Mouse (Mus musculus) T-helper 17 cell (primary cell): ENCODE measurements around the gene Rptor.

Experiments
- in situ Hi-C, 2 experiments: fragments of 300-600 bp; cut with MboI, MseI; formaldehyde crosslinking; loops; 1 replicate in 1 of 2; 2 replicates in 1 of 2; pipeline ENCODE4 v1.15.1; 2025; ENCODE audit warnings: high pct_unique_total_duplicates in 2 of 2

Rptor gene

DNA sequence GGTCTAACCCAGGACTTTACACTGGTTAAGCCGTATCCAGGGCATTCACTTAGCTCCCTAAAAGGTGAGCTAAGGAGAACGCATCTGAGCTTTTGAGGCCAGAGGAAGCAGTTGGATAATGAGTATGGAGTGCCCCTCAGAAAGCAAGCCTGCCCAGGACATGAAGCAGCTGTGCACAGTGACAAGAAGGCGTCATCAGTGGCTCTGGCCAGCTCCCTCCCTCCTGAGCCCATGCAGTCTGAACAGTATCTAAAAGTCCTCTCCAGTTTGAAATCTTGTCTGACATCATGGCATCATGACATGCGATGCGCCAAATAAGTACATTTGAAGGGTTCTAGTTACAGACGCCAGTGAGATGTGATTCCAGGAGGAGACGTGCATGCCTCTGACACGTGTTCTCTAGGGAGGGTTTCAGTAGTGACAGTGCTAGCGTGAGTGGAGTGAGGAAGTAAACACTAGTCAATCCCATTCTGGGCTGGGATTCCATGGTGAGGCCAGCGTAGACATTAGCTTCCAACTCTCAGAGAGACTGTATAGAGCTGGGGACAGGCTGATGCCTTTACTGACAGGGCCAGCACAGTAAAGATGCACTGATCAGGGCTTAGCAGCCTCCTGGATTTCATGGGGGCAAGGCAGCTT is 202.5 kb downstream of the Rptor start:
- in situ Hi-C loops, result loop anchor here (10.0 kb wide), 2 partner anchors 640 to 1850 kb away; partner anchors contain the start of gene Tspan10 (in 1 of the 2)

DNA sequence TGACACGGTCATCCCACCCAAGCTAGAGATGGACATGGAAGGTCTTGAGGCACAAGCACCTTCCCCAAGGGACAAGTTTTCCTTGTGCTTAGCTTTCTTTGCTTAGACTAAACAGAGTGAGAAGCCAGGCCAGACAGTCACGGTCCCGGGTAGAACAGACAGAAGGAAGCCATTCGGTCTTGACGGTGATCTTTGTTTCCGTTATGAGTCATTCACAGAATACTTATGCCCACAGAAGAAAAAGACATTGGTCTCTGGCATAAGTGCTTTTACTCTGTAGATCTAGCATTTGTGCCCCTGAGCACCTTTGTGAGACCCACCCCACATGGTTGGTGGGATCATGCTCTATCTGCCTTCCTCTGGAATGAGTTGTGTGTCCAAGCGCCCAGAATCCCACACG is 203.8 kb downstream of the Rptor start:
- in situ Hi-C loops, result loop anchor here (10.0 kb wide), 2 partner anchors 638 to 1848 kb away; partner anchors contain the start of gene Tspan10 (in 1 of the 2)

DNA sequence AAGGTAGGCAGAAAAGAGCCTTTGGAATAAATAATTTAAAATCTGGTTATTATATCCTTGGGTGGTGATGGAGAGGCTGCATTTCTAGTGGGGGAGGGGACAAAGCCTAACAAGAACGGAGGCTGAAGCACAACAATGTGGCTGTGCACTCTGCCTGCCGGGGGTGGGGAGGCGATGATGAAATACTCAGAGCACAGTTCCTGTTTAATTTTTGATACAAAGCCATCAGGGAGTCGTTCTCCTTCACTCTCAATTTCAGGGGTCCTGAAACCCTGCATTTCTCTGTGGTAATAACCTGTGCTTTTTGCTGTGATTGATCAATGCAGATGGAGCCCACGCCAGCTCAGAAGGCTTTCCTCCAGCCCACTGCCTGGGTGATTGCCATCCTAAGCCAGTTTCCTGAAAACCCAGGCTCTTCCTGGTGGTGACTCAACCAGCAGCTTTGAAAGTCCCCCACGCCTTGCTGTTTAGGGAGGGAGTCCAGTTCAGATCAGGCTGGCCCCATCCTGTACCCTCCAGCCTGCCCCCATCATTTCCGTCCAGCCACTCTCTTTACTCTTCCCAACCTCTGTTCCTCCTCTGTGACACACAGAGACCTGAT is 204.8 kb downstream of the Rptor start:
- in situ Hi-C loops, result loop anchor here (10.0 kb wide), 2 partner anchors 637 to 1847 kb away; partner anchors contain the start of gene Tspan10 (in 1 of the 2)

DNA sequence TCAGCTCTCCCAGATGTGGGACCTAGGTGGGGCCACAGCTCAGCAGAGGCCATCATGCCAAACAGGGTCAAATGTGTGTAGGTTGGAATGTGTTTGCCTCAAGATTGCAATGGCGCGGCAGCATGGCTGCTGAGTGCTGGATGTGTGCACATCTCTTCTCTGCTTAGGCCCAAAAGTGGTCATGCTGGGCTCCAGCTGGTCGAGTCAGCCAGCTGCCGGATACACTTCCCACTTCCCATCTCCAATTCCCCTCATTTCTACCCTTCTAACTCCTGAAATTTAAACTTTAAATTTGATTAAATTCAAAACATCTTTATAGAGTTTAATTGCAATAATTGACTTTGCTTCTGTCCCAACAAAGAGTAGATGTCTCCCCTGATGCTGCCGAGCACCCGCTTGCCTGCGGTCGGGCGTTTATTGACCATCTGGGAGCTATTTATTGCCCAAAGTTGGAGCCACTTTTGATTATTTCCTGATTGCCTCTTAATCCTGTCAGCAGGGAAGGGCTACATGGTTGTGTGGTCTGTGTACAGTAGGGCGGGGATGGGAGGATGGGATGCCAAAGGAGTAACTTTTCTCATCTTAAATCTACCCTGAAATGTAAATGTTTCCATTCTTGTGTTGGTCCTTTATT is 206.1 kb downstream of the Rptor start:
- in situ Hi-C loops, result loop anchor here (10.0 kb wide), 2 partner anchors 636 to 1846 kb away; partner anchors contain the start of gene Tspan10 (in 1 of the 2)

DNA sequence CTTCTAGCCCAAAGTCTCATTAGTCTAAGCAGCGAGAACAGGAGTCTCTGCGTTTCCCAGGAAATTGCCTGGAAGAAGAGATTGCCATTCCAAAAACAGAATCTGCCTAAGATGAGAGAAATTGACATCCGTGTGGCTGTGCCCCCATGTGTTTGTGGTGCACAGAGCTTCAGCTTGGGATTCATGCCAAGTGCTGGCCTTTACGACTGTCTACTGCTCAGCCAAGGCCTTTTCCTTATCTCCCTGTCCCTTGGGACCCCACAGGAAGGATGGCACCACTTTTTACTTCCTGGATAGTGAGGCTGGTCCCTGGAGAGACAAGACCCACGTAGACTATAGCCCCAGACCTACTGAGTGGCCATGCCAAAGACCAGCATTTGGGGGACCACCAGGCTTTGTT is 206.6 kb downstream of the Rptor start:
- in situ Hi-C loops, result loop anchor here (10.0 kb wide), 2 partner anchors 635 to 1845 kb away; partner anchors contain the start of gene Tspan10 (in 1 of the 2)

DNA sequence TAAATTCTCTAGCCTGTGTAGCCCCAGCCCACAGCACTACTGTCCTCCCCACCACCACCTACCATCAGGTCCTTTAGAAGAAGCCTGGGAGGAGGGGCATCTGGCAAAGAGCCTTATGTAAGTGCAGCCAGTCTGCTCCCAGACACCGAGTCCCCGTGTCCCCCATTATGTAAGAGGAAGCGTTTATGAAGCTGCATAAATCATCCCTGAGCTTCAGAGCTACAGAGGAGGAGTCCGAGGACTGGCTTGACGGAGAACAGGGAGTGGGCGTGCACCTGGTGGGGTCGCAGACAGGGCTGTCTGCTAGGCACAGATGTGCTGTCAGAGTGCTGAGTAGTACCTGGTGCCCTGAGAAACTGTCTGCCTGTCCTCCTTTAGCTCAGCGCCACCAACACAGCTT is 208.3 kb downstream of the Rptor start:
- in situ Hi-C loops, result loop anchor here in 1 of 2 experiments (10.0 kb wide), 1 partner anchor 1274 kb away; the partner anchor contains the start of gene Sectm1a

DNA sequence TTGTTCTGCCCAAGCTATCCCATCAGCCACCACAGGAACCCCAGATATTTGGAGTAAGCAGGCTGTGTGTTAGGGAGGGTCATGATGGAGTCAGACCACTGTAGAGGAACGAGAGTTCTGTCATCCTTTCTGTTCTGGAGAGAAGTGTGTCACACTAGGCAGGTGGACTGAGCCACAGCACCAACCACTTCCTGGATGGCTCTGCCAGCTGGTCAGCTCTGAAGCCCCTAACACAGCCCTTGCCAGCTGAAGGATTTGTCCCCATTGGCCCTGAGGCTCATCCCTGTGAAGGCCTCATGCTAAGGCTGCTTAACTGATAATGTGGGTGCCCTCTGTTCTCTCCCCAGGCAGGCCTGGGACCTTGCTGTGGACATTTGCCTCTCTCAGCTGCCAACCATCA is 208.9 kb downstream of the Rptor start:
- in situ Hi-C loops, result loop anchor here in 1 of 2 experiments (10.0 kb wide), 1 partner anchor 1273 kb away; the partner anchor contains the start of gene Sectm1a

DNA sequence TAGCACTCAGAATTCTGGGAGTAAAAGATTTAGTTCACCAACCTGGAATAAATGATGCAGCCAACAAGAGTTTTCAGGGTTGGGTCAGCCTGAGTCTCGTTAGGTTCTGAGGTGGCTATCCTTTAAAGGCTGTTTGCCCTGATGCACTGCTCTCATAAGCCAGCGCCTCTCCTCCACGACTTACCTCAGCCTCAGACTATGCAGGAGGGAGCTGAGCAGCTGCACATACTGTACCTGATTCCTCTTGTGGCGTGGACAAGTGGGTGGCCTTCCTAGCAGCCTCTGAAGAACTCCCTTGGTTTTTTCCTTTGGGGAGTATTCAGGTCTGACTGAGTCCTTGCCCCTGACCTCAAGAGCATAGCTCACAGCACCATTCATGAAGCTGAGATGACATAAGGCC is 209.4 kb downstream of the Rptor start:
- in situ Hi-C loops, result loop anchor here in 1 of 2 experiments (10.0 kb wide), 1 partner anchor 1273 kb away; the partner anchor contains the start of gene Sectm1a

DNA sequence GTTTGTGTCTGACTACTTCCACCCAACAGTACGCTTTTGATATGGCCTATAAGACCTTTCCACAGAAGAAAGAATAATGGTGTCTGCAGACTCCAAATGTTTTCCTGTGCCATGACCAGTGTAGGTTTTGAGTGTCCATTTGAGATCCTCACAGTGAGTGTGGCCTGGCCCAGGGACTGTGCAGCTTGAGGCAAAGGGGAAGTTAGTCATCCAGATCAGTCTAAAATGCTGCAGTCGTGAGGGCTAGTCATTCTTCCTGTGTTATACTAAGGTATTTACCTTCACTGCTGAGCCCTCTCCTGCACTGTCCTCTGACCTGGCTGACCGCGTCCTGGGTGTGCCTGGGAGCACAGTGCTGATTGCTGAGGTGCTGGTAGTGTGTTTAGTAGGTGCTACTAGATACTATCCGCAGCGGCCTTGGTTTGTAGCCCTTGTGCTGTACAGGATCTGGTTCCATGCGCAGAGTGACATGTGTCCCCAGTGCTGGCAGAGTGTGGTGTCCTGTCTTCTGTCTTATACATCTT is 211.4 kb downstream of the Rptor start:
- in situ Hi-C loops, result loop anchor here in 1 of 2 experiments (10.0 kb wide), 1 partner anchor 1271 kb away; the partner anchor contains the start of gene Sectm1a

DNA sequence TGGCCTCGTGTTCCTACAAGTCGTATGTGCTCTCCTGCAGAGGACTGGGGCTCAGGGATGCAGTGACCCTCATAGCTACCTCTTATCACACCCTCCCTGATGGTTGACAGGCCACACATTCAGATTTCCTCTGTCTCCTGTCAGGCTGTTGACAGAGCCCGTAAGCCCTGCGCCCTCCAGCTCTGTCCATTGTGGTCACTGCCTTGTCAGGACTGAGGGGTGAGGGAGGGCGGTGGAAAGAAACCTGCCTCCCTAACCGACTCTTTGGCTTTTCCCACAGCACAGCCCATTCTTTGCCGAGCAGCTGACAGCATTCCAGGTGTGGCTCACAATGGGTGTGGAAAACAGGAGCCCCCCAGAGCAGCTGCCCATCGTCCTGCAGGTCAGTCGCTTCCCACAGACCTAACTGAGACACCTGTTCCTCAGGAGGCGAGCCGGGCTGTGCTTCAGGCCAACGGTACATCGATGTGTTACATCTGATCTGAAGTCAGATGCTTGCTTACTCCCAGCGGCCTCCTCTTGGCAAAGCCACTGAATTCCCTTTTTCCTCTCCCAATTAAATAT is 214.2 kb downstream of the Rptor start:
- in situ Hi-C loops, result loop anchor here in 1 of 2 experiments (10.0 kb wide), 1 partner anchor 1268 kb away; the partner anchor contains the start of gene Sectm1a

DNA sequence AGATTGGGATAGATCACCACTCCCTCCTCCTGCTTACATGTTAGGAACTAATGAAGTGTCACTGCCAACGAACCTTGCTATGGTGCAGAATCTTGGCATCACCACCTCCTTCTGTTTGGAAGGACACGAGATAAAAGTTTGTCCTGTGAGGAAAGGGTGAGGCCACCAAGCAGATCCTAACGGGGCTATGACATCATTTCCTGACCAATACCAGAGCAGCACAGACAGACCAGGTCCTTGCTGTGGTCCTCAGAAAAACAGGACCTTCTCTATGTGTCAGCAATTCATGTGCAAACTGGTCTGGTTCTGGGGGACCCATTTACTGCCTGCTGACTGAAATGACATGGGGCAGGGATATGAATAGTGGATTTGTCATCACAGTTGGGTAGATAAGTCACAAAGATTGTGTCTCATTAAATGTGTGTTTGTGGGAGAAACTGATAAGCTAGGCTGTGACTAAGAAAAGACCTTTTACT is 214.7 kb downstream of the Rptor start:
- in situ Hi-C loops, result loop anchor here in 1 of 2 experiments (10.0 kb wide), 1 partner anchor 1267 kb away; the partner anchor contains the start of gene Sectm1a

DNA sequence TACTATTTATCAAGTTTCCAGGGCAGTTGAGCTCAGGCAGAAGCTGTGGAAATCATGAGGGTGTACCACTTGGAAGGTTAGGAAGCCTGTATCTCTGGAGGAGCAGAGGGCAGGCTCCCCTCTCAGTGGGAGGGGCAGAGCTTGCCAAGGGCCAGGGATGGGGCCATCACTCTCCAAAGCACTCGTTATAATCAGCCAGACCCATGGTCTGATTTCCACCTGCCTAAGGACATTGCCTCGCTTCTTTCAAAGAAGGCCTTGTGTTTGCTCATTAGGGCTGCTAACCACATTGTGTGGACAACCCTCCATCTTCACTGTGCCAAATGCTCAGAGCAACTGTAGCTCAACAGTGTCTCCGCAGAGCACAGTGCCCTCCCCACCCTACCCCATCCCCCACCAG is 215.2 kb downstream of the Rptor start:
- in situ Hi-C loops, result loop anchor here in 1 of 2 experiments (10.0 kb wide), 1 partner anchor 1267 kb away; the partner anchor contains the start of gene Sectm1a

DNA sequence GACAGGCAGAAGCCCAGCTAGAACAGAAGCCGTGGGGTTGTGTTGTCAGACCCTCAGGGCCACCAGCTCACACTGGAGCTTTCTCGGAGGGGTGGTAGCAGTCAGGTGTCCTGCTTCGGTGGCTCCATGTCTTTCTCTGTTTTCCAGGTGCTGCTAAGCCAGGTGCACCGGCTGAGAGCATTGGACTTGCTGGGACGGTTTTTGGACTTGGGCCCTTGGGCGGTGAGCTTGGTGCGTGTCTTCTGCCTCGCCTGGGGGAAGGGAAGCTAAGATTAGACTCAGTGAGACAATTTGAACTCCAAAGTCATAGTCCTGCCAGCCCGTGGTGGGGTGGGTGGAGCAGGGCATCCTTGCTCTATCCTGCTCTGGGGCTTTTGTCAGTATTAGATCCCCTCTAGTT is 218.8 kb downstream of the Rptor start:
- in situ Hi-C loops, result no loop called here

DNA sequence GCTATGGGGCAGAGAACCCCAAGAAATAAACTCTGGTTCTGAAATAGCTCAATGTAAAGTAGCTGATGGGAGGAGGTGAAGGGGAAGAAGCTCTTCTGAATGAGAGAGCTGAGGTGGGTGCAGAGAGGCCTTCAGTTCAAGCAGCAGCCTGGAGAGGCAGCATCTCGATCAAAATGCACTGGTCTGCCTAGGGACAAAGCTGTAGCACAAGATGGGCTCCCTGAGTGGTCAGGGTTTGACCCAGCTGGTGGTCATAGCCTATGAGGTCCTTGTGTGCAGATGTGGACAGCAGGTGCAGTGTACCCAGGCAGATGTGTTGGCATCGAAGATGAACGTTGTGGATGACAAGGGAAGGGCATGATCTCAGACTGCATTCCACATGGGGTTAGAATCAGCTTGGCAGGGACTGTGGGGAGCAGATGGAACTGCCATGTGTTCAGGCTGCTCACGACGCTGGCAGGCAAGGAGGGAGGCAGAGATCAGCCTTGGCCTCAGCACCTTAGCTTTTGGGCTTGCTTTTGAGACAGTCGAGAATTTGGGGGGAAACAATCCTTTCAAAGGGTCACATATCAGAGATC is 221.5 kb downstream of the Rptor start:
- in situ Hi-C loops, result no loop called here

DNA sequence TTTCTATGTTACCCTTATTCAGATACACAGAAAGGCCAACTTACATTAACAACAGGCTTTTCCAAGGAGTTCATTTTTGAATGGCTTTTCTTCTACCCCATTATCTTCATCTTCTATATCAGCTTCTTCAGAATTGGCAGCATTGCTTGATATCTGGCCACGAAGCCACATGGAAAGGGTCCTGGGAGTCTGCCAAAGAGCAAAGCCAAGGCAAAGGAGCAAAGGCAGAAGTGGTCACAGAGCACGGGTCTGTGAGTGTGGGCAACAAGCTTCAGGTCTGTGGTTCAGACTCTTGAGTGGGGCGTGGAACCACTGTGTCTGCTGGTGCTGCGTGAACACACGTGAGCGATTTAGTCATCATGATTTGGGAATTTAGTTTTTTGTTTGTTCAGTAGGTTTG is 223.1 kb downstream of the Rptor start:
- in situ Hi-C loops, result no loop called here

DNA sequence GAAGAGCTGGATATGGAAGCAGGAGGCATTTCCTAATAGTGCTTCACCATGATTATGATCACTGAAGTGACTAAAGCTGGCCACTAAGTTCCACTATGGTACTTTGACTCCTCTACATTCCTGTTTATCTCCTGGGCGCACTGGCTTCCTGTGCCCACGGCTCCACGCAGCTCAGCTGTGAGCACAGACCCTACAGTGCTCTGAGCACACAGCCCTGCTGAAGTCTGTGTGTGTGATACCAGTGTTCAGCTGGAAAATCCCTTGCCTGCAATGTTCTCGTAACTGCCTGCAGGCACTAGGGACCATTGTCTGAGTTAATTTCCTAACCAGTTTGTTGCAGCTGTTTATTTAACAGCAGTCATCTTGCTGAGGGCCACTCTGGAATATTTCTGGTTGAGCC is 223.5 kb downstream of the Rptor start:
- in situ Hi-C loops, result no loop called here

DNA sequence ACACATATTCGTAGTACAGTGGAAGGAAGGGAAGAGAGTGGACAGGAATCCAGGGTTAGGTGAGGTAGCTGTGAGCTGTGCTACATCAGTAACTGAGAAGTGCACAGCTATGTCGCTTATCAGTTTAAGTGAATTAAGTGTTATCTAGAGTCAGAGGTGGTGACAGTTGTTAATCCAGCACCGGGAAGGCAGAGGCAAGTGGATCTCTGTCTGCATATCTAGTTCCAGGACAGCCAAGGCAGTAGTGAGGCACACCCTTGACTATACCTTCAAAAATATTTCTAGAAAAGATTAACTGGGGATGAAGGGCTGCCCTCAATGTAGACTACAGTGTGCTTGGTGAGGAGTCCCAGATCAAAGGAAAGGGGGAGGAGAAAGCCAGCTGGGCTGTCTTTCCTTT is 226.4 kb downstream of the Rptor start:
- in situ Hi-C loops, result no loop called here

DNA sequence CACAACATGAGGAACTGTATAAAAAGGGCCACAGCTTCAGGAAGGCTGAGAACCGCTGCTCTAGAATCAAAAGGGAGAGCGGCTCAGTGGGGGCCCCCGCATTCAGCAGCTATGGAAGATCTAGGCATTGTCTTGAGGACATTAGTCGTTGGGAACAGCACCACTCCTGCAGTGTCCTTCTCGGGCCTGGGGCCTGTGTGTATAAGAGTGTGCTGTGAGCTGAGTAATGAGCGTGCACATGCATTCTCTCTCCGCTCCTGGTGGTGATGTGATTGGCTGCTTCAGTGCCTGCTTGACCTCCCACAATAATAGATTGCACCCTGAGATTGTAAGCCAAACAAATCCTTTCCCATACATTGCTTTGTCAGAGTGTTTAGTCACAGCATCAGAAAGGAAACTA is 229.0 kb downstream of the Rptor start:
- in situ Hi-C loops, result no loop called here

DNA sequence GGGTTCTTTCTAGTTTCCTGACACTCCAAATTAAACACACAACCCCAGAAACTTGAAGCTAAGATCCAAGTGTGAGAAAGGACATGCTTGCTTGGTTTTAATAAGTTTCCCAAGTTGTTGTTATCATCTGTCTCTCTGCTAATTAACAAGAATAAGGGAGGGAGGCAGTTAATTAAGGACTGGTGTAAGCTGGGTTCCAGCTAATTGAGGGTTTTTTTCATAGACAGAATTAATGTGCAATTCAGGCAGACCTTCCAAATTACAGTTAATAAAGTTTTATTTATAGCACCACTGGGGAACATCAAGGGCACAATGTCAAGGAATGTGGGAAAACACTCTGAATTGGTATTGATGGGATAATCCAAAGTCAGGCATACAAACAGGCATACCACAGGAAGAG is 230.6 kb downstream of the Rptor start:
- in situ Hi-C loops, result no loop called here

DNA sequence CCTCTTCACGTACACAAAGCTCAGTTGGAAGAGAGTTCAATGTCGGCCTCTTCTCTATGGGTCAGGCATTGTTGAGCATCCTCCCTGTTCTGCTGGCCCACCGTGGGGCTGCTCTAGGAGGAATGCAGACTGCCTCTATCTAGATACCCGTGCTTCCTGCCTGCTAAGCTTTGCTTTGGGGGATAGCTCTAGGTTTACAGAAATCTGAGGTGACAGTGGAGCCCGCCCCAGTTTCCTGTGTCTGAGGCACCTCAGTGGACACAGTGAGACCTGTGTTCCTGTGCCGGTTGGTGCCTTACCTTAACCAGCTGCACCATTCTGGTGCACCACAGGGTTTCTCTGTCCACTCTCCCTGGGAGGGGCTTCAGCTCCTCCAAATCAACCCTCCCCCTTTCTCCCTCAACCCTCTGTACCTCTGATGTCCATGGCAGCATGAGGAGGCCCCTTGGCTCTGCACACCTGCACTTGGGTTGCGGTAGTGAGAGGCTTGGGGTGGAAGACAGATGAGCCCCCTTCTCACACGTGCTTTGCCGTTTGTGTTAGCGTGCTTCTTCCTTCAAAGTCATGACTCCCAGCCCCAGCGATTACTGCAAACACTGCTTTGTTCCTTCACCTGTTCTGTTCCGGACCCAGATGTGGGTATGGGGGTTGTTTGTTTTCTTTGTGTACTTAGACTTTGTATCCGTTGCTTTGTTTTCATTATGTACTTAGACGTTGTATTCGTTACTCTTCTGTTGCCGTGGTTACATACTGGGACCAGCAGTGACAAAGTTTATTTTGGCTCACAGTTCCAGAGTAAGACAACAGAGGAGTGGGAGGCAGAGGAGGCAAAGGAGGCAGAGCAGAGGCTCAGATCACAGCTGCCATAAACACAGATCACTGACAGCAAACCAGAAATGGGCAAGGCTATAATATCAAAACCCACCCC is 231.4 kb downstream of the Rptor start:
- in situ Hi-C loops, result no loop called here
